Mouse (Mus musculus) Muller cell, postnatal 12 days (primary cell): ENCODE measurements around the gene Prl8a9.
A peak's percentile ranks its signal among the peaks of the same experiment; 100 is the strongest.

Experiments
- DNase-seq: peaks from one replicate; pipeline ENCODE4 v3.0.0-alpha.2; 2015; ENCODE audit errors: inconsistent ontology term

The Prl8a9 gene

DNA sequence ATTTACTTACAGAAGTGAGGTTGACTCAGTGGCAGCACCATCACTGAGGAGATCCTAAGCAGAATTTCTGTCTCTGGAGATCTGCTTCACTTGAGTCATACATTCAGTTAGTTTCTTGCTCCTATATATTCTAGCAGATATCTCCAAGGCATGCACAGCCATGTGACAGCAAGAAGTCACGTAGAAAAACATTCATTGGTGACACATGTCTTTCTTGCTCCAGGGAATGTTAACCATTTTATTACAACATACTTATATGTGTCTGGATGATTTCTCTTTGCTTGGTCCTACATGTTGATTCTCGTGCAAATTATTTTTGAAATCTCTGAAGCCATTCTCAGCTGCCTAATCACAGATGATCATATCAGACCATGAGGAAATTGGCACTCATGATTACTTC, at the start of gene Prl8a9:
Prl8a9 (minus strand) TSS at position 101 of the 400 bp plus-strand sequence.
- no peak for DNase-seq

DNA sequence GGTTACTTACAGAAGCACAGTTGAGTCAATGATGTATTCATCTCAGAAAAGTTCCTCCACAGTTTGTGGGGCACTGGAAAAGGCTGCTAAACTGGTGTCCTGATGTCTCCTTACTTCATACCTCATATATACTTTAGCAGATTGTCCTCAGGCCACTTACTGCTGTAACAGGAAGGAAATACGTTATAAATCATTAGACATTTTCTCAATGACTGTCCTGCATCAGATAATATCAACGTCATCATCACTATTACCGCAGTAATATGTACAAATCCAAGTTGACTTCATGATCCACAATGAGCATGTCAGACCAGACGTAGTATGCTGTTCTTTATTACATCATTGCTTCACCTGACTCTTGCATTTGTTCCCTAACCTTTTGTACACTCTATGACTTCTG, 46.1 kb upstream of the Prl8a9 start, which contains the start of gene Prl7b1:
Prl7b1 (minus strand) TSS at position 101 of the 400 bp plus-strand sequence.
- DNase-seq = no peak

DNA sequence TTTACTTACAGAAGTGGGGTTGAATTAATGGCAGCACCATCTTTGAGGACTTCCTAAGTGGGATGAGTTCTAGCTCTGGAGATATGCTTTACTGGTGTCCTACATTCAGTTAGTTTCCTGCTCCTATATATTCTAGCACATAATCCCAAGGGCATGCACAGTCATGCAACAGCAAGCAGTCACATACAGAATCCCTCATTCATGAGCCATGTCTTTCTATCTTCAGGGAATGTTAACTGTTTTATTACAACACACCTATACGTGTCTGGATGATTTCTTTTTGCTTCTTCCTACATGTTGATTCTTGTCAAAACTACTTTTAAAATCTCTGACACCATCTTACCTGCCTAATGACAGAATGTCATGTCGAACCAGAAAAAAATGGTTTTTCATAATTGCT, 17.7 kb upstream of the Prl8a9 start, which contains the start of gene Prl8a1:
Prl8a1 (minus strand) TSS at position 101 of the 400 bp plus-strand sequence.
- no peak for DNase-seq

DNA sequence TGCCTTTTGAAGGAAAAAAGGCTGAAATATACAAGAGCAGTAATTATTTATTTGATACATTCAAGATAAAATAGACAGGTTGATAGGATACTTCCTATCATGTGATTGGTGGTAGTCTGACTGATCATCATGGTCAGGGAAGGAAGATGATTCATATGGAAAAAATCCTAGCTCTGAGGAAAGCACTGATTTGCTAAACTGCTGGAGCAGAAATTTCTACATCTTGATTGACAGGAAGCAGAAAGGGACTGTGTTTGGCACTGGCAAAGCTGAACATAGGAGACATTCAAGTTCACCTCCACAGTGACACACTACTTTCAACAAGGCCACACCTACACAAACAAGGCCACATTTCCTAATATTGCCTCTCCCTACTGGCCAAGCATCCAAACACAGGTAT, 11.1 kb downstream of the Prl8a9 start:
- peak; percentile 61 for DNase-seq

DNA sequence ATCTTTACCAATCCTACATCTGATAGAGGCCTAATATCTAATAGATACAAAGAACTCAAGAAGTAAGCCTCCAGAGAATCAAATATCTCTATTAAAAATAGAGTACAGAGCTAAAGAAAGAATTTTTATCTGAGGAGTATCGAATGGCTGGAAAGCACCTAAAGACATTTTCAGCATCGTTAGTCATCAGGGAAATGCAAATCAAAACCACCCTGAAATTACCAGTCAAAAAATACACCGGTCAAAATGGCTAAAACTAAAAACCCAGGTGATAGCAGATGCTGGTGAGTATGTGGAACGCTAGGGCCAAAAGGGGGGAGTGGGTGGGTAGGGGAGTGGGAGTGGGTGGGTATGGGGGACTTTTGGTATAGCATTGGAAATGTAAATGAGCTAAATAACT, 41.2 kb downstream of the Prl8a9 start:
- no peak for DNase-seq

DNA sequence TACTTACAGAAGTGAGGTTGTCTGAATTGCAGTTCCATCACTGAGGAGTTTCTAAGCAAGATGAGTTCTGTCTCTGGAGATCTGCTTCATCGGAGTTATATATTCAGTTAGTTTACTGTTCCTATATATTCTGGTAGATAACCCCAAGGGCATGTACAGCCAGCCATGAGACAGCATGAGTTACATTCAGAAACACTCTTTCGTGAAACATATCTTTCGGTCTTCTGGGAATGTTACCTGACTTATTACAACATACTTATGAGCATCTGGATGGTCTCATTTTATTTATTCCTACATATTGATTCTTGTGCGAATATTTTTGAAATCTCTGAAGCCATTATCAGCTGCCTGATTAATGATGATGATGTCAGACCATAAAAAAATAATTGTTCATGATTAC, 51.3 kb downstream of the Prl8a9 start, which contains the start of gene Prl8a8:
Prl8a8 (minus strand) TSS at position 101 of the 400 bp plus-strand sequence.
- no peak for DNase-seq
